Mouse (Mus musculus): ENCODE data around the gene Olfr1248. TPM values are rescaled to one million over a fixed set of nuclear protein-coding genes. Genes with fewer than 3 reads are reported as not detected.
"Not testable (repeated sequence)": the region's sequence is repeated elsewhere in the genome, so short reads cannot be mapped to it uniquely, and the experiment has no call there.

Gene Olfr1248
- polyA plus RNA-seq (2014; fragmentation: Nextera tagmentation; extraction: Ambion mirVana) = not detected in 2 replicates

DNA sequence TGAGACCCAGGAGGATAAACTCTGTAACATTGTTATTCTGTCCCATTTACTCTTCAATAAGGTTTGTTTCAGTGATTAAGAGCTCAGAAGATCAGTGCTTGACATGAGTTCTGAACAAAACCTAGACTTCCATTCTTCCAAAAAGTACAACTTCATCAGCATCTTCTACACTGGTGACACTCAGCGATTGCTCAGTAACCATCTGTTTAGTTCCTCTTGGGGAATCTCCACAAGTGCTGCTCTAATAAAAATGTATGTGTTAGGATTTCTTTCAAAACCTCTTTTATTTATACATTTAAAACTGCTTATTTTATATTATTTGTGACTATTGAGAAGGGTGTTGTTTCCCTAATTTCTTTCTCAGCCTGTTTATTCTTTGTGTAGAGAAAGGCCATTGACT lies at the start of gene Olfr1248:
Olfr1248 (minus strand) TSS at position 101 of the 400 bp plus-strand sequence.
- not testable (repeated sequence) for H3K4me2 ChIP-seq; H3K9me3 ChIP-seq (replicated peaks; ENCODE audit: control insufficient read depth, low read length); H3K27me3 ChIP-seq (ENCODE audit: control insufficient read depth, insufficient read depth, low read length); H3K4me3 ChIP-seq (ENCODE audit: low read depth, low read length); ATAC-seq (replicated peaks; ENCODE audit: insufficient number of reproducible peaks, low FRiP score, low TSS enrichment); H3K9ac ChIP-seq (ENCODE audit: low read depth, low read length); H3K4me1 ChIP-seq (ENCODE audit: control insufficient read depth, insufficient read depth, low read length); H3K36me3 ChIP-seq (ENCODE audit: control insufficient read depth, insufficient read depth, low read length); H3K27ac ChIP-seq (ENCODE audit: low read depth, low read length)
- WGBS (ENCODE audit: insufficient replicate concordance) = 86% methylated on average over 1 of the region's 1 CpGs

- ATAC-seq (replicated peaks; ENCODE audit: insufficient number of reproducible peaks, low FRiP score, low TSS enrichment) = no peak
Measured at GRCm38 (mm10) chr2:89661367-89661766, 43.3 kb upstream of the Olfr1248 start, which contains the start of gene Olfr1250. Gene Olfr1250, minus strand, starts transcription at chr2:89661467.

GRCm38 (mm10) chr2:89634883-89635282 lies 16.8 kb upstream of the Olfr1248 start, which contains the start of gene Olfr1249:
Gene Olfr1249, minus strand, starts transcription at chr2:89634983.
- Histone ChIP-seq H3K27me3 (ENCODE audit: control insufficient read depth, insufficient read depth, low read length) (no peaks in the 10 kb centered on the region), H3K4me2 (no peak within 1 kb of the TSS), H3K9ac (ENCODE audit: low read depth, low read length) (no peak within 1 kb of the TSS), H3K9me3 (replicated peaks; ENCODE audit: control insufficient read depth, low read length) (no peaks in the 10 kb centered on the region), H3K27ac (ENCODE audit: low read depth, low read length) (no peak within 1 kb of the TSS), H3K4me1 (ENCODE audit: control insufficient read depth, insufficient read depth, low read length) (no peaks in the 10 kb centered on the region), H3K4me3 (ENCODE audit: low read depth, low read length) (no peak within 1 kb of the TSS), H3K36me3 (ENCODE audit: control insufficient read depth, insufficient read depth, low read length) (no peaks in the 10 kb centered on the region)
- ATAC-seq (replicated peaks; ENCODE audit: insufficient number of reproducible peaks, low FRiP score, low TSS enrichment) = no peak
- WGBS (ENCODE audit: insufficient replicate concordance) = 89% methylated on average over 2 of the region's 2 CpGs

More at GRCm38 (mm10) chr2:89661367-89661766, 43.3 kb upstream of the Olfr1248 start, which contains the start of gene Olfr1250:
- Histone ChIP-seq H3K4me3 (ENCODE audit: low read depth, low read length) (no peak within 1 kb of the TSS), H3K36me3 (ENCODE audit: control insufficient read depth, insufficient read depth, low read length) (no peaks in the 10 kb centered on the region), H3K9ac (ENCODE audit: low read depth, low read length) (no peak within 1 kb of the TSS), H3K4me1 (ENCODE audit: control insufficient read depth, insufficient read depth, low read length) (no peaks in the 10 kb centered on the region), H3K9me3 (replicated peaks; ENCODE audit: control insufficient read depth, low read length) (no peaks in the 10 kb centered on the region), H3K27me3 (ENCODE audit: control insufficient read depth, insufficient read depth, low read length) (no peaks in the 10 kb centered on the region), H3K27ac (ENCODE audit: low read depth, low read length) (no peak within 1 kb of the TSS), H3K4me2 (no peak within 1 kb of the TSS)

GRCm38 (mm10) chr2:89614030-89614429 lies 4.0 kb downstream of the Olfr1248 start, which contains the start of gene Olfr1247:
Gene Olfr1247, minus strand, starts transcription at chr2:89614130.
- no peaks in the 10 kb centered on the region for H3K27me3 ChIP-seq (ENCODE audit: control insufficient read depth, insufficient read depth, low read length)
- H3K9me3 ChIP-seq (replicated peaks; ENCODE audit: control insufficient read depth, low read length) = no peaks in the 10 kb centered on the region
- no peak within 1 kb of the TSS for H3K4me2 ChIP-seq
- H3K9ac ChIP-seq (ENCODE audit: low read depth, low read length) = no peak within 1 kb of the TSS
- no peak for ATAC-seq (replicated peaks; ENCODE audit: insufficient number of reproducible peaks, low FRiP score, low TSS enrichment)
- no peaks in the 10 kb centered on the region for H3K4me1 ChIP-seq (ENCODE audit: control insufficient read depth, insufficient read depth, low read length)
- 86% methylated on average over 2 of the region's 2 CpGs for WGBS (ENCODE audit: insufficient replicate concordance)
- H3K36me3 ChIP-seq (ENCODE audit: control insufficient read depth, insufficient read depth, low read length) = no peaks in the 10 kb centered on the region
- no peak within 1 kb of the TSS for H3K27ac ChIP-seq (ENCODE audit: low read depth, low read length)
- no peak within 1 kb of the TSS for H3K4me3 ChIP-seq (ENCODE audit: low read depth, low read length)

GRCm38 (mm10) chr2:89593057-89593456 lies 25.0 kb downstream of the Olfr1248 start, which contains the start of gene Olfr1246:
Gene Olfr1246, minus strand, starts transcription at chr2:89593157.
- ATAC-seq (replicated peaks; ENCODE audit: insufficient number of reproducible peaks, low FRiP score, low TSS enrichment) = no peak
- H3K9ac ChIP-seq (ENCODE audit: low read depth, low read length) = no peak within 1 kb of the TSS
- H3K36me3 ChIP-seq (ENCODE audit: control insufficient read depth, insufficient read depth, low read length) = no peaks in the 10 kb centered on the region
- no peak within 1 kb of the TSS for H3K4me2 ChIP-seq
- H3K4me3 ChIP-seq (ENCODE audit: low read depth, low read length) = no peak within 1 kb of the TSS
- H3K27me3 ChIP-seq (ENCODE audit: control insufficient read depth, insufficient read depth, low read length) = no peaks in the 10 kb centered on the region
- H3K9me3 ChIP-seq (replicated peaks; ENCODE audit: control insufficient read depth, low read length) = no peaks in the 10 kb centered on the region
- no peaks in the 10 kb centered on the region for H3K4me1 ChIP-seq (ENCODE audit: control insufficient read depth, insufficient read depth, low read length)
- no peak within 1 kb of the TSS for H3K27ac ChIP-seq (ENCODE audit: low read depth, low read length)
- WGBS (ENCODE audit: insufficient replicate concordance) = 66% methylated on average over 2 of the region's 2 CpGs

- no peaks in the 10 kb centered on the region for H3K9me3 ChIP-seq (replicated peaks; ENCODE audit: control insufficient read depth, low read length)
- H3K36me3 ChIP-seq (ENCODE audit: control insufficient read depth, insufficient read depth, low read length) = no peaks in the 10 kb centered on the region
- H3K4me3 ChIP-seq (ENCODE audit: low read depth, low read length) = no peak within 1 kb of the TSS
- no peak within 1 kb of the TSS for H3K9ac ChIP-seq (ENCODE audit: low read depth, low read length)
- no peaks in the 10 kb centered on the region for H3K4me1 ChIP-seq (ENCODE audit: control insufficient read depth, insufficient read depth, low read length)
- no peak within 1 kb of the TSS for H3K4me2 ChIP-seq
- H3K27me3 ChIP-seq (ENCODE audit: control insufficient read depth, insufficient read depth, low read length) = no peaks in the 10 kb centered on the region
- WGBS (ENCODE audit: insufficient replicate concordance) = 75% methylated on average over 1 of the region's 1 CpGs
- H3K27ac ChIP-seq (ENCODE audit: low read depth, low read length) = no peak within 1 kb of the TSS
- ATAC-seq (replicated peaks; ENCODE audit: insufficient number of reproducible peaks, low FRiP score, low TSS enrichment) = no peak
Measured at GRCm38 (mm10) chr2:89578347-89578746, 39.7 kb downstream of the Olfr1248 start, which contains the start of gene Olfr1245. Gene Olfr1245, minus strand, starts transcription at chr2:89578447.

Other genes starting within 250 kb of the Olfr1248 start
- not detected in 2 replicates for gene Olfr1238, start 208.6 kb downstream of the Olfr1248 start, polyA plus RNA-seq (2014; fragmentation: Nextera tagmentation; extraction: Ambion mirVana)
- not detected in 2 replicates for gene Olfr1239, start 197.8 kb downstream of the Olfr1248 start, polyA plus RNA-seq (2014; fragmentation: Nextera tagmentation; extraction: Ambion mirVana)
- gene Olfr1240, start 175.2 kb downstream of the Olfr1248 start, polyA plus RNA-seq (2014; fragmentation: Nextera tagmentation; extraction: Ambion mirVana) = not detected in 2 replicates
- not detected in 2 replicates for gene Olfr1241, start 131.1 kb downstream of the Olfr1248 start, polyA plus RNA-seq (2014; fragmentation: Nextera tagmentation; extraction: Ambion mirVana)
- not detected in 2 replicates for gene Olfr1242, start 119.9 kb downstream of the Olfr1248 start, polyA plus RNA-seq (2014; fragmentation: Nextera tagmentation; extraction: Ambion mirVana)
- gene Olfr1243, start 86.8 kb downstream of the Olfr1248 start, polyA plus RNA-seq (2014; fragmentation: Nextera tagmentation; extraction: Ambion mirVana) = not detected in 2 replicates
- not detected in 2 replicates for gene Olfr1245, start 39.8 kb downstream of the Olfr1248 start, polyA plus RNA-seq (2014; fragmentation: Nextera tagmentation; extraction: Ambion mirVana)
- gene Olfr1246, start 25.1 kb downstream of the Olfr1248 start, polyA plus RNA-seq (2014; fragmentation: Nextera tagmentation; extraction: Ambion mirVana) = not detected in 2 replicates
- not detected in 2 replicates for gene Olfr1247, start 4.1 kb downstream of the Olfr1248 start, polyA plus RNA-seq (2014; fragmentation: Nextera tagmentation; extraction: Ambion mirVana)
- not detected in 2 replicates for gene Olfr1249, start 16.7 kb upstream of the Olfr1248 start, polyA plus RNA-seq (2014; fragmentation: Nextera tagmentation; extraction: Ambion mirVana)
- gene Olfr1250, start 43.2 kb upstream of the Olfr1248 start, polyA plus RNA-seq (2014; fragmentation: Nextera tagmentation; extraction: Ambion mirVana) = not detected in 2 replicates
- not detected in 2 replicates for gene Olfr1251, start 53.7 kb upstream of the Olfr1248 start, polyA plus RNA-seq (2014; fragmentation: Nextera tagmentation; extraction: Ambion mirVana)
- gene Olfr1252, start 106.8 kb upstream of the Olfr1248 start, polyA plus RNA-seq (2014; fragmentation: Nextera tagmentation; extraction: Ambion mirVana) = not detected in 2 replicates
- not detected in 2 replicates for gene Olfr1253, start 138.8 kb upstream of the Olfr1248 start, polyA plus RNA-seq (2014; fragmentation: Nextera tagmentation; extraction: Ambion mirVana)
- not detected in 2 replicates for gene Olfr1254, start 175.4 kb upstream of the Olfr1248 start, polyA plus RNA-seq (2014; fragmentation: Nextera tagmentation; extraction: Ambion mirVana)
- gene Olfr1255, start 193.8 kb upstream of the Olfr1248 start, polyA plus RNA-seq (2014; fragmentation: Nextera tagmentation; extraction: Ambion mirVana) = not detected in 2 replicates
- gene Olfr1256, start 223.3 kb upstream of the Olfr1248 start, polyA plus RNA-seq (2014; fragmentation: Nextera tagmentation; extraction: Ambion mirVana) = not detected in 2 replicates
- not detected in 2 replicates for gene Olfr48, start 230.0 kb upstream of the Olfr1248 start, polyA plus RNA-seq (2014; fragmentation: Nextera tagmentation; extraction: Ambion mirVana)